Mouse (Mus musculus): ENCODE data around the gene Ifi35.

- TF ChIP-seq ZC3H11A (IDR thresholded peaks at IDR 0.05; ENCODE audit: borderline replicate concordance, low read depth, low read length) = no peak
- TF ChIP-seq CHD2 (IDR thresholded peaks at IDR 0.05; ENCODE audit: low read depth, low read length) = no peak
These were observed 29.5 kb downstream of the Ifi35 start for GRCm38 (mm10) chr11:101477552-101478211.

All from ES-E14 (cell line).